Mouse (Mus musculus) hindbrain, embryonic 11.5 days (tissue): Measurements from ENCODE around the gene Marc1. TPM values are rescaled to one million over a fixed set of nuclear protein-coding genes. Genes with fewer than 3 reads are reported as not detected.

Experiments used
- ATAC-seq: fragments of 200-750 bp; cut with Nextera tagmentation; 2 replicates; pipeline ENCODE4 v1.8.0; 2017; ENCODE audit warnings: mild to moderate bottlenecking, moderate TSS enrichment, moderate library complexity; ENCODE audit not compliant: low FRiP score
- DNase-seq: peaks from one replicate; pipeline ENCODE4 v3.0.0-alpha.2; 2015; ENCODE audit warnings: low spot score
- H3K27ac ChIP-seq: fragments of 300-500 bp; sonication (generic); 2 replicates; pipeline ENCODE4 v1.5.1; 2014; ENCODE audit warnings: mild to moderate bottlenecking, low read depth, low read length
- H3K27me3 ChIP-seq: fragments of 300-500 bp; sonication (generic); 2 replicates; pipeline ENCODE4 v1.6.1; 2014; ENCODE audit warnings: mild to moderate bottlenecking, low read length, moderate library complexity, mixed read lengths; ENCODE audit not compliant: control insufficient read depth, insufficient read depth
- H3K36me3 ChIP-seq: fragments of 300-500 bp; sonication (generic); 2 replicates; pipeline ENCODE4 v1.6.1; 2014; ENCODE audit warnings: mild to moderate bottlenecking, low read length, moderate library complexity, mixed read lengths; ENCODE audit not compliant: control insufficient read depth, insufficient read depth
- H3K4me1 ChIP-seq: fragments of 300-500 bp; sonication (generic); replicated peaks from 2 replicates; pipeline ENCODE4 v1.6.1; 2014; ENCODE audit warnings: low read length, mixed read lengths; ENCODE audit not compliant: control insufficient read depth, insufficient read depth
- H3K4me2 ChIP-seq: fragments of 300-500 bp; sonication (generic); replicated peaks from 2 replicates; pipeline ENCODE4 v1.6.1; 2014; ENCODE audit warnings: mild to moderate bottlenecking, low read depth, low read length
- H3K4me3 ChIP-seq: fragments of 300-500 bp; sonication (generic); 2 replicates; pipeline ENCODE4 v1.5.1; 2014; ENCODE audit warnings: low read depth, low read length
- H3K9ac ChIP-seq: fragments of 300-500 bp; sonication (generic); 2 replicates; pipeline ENCODE4 v1.6.1; 2014; ENCODE audit warnings: low read depth, low read length
- H3K9me3 ChIP-seq: fragments of 300-500 bp; sonication (generic); 2 replicates; pipeline ENCODE4 v1.6.1; 2016; ENCODE audit warnings: low read length; ENCODE audit not compliant: control insufficient read depth
- WGBS: fragments of 180-500 bp; shearing (Covaris S2); extraction: QIAGEN DNeasy Blood & Tissue Kit; methylation state at CpG from one replicate; pipeline ENCODE4 v1.1.7; 2014; 5-methylcytosine and 5-hydroxymethylcytosine counted together
- polyA plus RNA-seq: library from polyadenylated mRNA; unstranded; fragments of >200 nt; fragmentation: Nextera tagmentation; extraction: Ambion mirVana; gene quantifications from 2 replicates; pipeline ENCODE4 v1.2.1, GENCODE M21; 2014

The Marc1 gene
- polyA plus RNA-seq, 1 experiment from 2014 or later = 0.26 TPM

DNA sequence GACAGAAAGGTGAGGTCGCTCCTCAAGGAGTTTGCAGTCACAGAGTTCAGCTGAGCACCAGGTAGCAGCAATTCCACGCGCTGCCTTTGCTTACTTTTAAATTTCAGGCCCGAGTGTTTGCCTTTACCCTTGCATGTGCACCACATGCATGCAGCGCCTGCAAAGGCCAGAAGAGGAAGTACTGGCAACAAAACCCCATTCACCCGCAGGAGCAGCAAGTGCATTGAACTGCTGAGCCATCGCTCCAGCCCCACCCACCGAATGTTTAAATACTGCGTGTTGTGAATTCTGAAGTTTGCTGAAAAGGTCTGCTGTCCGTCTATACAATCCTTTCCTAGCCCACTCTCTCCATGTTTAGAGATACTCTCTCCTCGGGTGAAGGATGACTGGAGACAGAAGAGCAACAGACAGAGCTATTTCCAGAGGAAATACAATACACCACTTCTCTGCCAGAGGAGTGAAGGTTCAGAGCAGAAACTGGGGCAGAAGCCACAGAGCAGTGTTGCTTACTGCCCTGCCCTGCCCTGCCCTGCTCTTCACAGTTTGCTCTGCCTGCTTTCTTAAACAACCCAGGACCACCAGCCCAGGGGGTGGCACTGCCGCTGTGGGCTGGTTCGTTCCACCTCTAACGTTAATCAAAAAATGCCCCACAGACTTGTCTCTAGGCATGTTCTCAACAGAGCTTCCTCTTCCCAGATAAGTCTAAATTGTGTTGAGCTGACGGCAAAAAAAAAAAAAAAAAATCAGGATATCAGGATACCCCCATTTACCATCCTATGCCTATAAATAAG is 3.3 kb downstream of the Marc1 start:
- no peaks in the 10 kb centered on the region for H3K36me3 ChIP-seq
- 72% methylated on average over 15 of the region's 15 CpGs for WGBS
- DNase-seq = peak; percentile 7
- H3K4me3 ChIP-seq = no peak overlapping the region
- no peaks in the 10 kb centered on the region for H3K9me3 ChIP-seq
- no peak for ATAC-seq
- peaks cover 3% of the 10 kb centered on the region; the same call in 1 of the 2 replicates for H3K4me1 ChIP-seq
- H3K27me3 ChIP-seq = peaks cover 8% of the 10 kb centered on the region
- H3K27ac ChIP-seq = no peak overlapping the region
- H3K9ac ChIP-seq = no peak overlapping the region
- no peak overlapping the region for H3K4me2 ChIP-seq

DNA sequence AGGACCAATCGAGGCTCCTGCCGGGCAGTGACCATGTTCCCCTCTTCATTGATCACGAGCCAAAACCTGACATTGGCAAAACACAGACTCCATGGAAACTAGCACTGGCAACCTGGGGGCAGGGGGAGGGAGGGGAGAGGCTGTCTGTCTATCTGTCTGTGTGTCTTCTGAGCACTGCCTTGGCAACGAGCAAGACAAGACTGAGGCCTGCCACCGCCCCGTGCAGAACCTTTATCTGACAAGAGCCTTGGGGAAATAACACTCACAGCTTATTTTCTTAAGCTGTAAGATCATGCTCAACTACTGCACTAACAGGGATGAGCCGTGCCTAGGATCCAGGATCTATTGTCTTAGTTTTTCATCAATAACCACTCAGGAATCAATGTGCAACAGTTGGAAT is 4.0 kb downstream of the Marc1 start:
- 77% methylated on average over 7 of the region's 7 CpGs for WGBS
- Histone ChIP-seq H3K27ac (no peak overlapping the region), H3K4me1 (peaks cover 3% of the 10 kb centered on the region; the same call in 1 of the 2 replicates), H3K4me2 (no peak overlapping the region), H3K4me3 (no peak overlapping the region), H3K9me3 (no peaks in the 10 kb centered on the region), H3K36me3 (no peaks in the 10 kb centered on the region), H3K27me3 (peaks cover 8% of the 10 kb centered on the region), H3K9ac (no peak overlapping the region)
- ATAC-seq = no peak
- DNase-seq = no peak

DNA sequence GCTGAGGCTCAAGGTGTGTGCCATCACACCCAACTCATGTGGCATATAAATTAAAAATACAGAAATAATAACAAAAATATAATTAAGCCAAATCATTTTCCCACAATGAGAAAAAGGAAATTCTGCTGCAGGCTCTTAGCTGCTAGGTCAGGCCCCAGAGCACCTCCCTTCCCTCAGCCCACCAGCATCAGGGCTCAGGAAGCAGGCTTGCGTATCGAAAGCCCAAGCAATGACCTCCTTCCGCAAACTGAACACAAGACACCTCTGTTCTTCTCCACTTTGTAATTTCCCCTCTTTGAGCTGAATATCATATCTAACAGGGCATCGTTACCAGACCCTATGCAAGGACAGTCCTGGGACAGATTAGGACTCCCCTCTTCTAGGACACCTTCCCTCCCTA is 5.4 kb downstream of the Marc1 start:
- Histone ChIP-seq H3K9ac (no peak overlapping the region), H3K36me3 (no peaks in the 10 kb centered on the region), H3K27ac (no peak overlapping the region), H3K4me3 (no peak overlapping the region), H3K4me2 (no peak overlapping the region), H3K9me3 (no peaks in the 10 kb centered on the region), H3K27me3 (peaks cover 4% of the 10 kb centered on the region), H3K4me1 (no peaks in the 10 kb centered on the region)
- DNase-seq = no peak
- ATAC-seq = no peak
- whole genome bisulfite sequencing = 93% methylated on average over 4 of the region's 4 CpGs

DNA sequence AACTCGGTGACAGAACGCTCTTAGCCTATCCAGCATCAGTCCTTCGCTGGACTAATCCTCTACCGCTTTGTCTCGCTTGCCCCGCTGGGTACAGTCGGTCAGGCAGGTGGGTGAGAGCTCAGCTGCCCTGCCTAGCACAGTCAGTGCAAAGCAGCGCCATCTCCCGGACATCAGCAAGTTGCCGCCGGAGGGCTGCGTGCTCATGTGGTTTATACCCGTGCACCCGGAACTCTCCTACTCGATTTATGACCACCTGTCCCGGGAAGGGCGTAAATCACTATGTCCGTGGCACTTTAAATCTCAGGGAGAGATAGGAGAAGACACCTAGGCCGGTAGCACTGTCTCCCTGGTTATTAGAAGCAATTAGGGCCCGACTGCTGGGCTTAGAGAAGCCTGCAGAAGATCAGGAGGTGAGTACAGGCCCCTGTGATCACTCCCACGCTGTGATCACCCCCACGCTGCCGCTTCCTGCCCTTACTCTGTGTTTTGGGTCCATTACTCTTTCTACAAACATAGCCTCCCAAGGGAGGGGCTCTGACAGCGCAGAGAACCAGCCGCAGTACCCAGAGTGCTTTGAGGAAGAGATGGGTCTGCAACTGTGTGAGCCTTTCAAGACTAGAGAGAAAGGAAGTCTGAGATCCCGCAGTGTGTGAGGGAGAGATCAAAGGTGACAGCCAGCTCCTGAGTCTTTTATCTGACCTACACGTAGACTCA is 17.8 kb downstream of the Marc1 start:
- Histone ChIP-seq H3K9me3 (no peaks in the 10 kb centered on the region), H3K36me3 (no peaks in the 10 kb centered on the region), H3K27ac (no peak overlapping the region), H3K4me3 (no peak overlapping the region), H3K4me1 (peaks cover 3% of the 10 kb centered on the region; the same call in 1 of the 2 replicates), H3K9ac (no peak overlapping the region), H3K27me3 (no peaks in the 10 kb centered on the region), H3K4me2 (no peak overlapping the region)
- WGBS = 21% methylated on average over 27 of the region's 27 CpGs
- 0 out of 2 replicates have a peak, but pooled peaks have one; percentile 56 for ATAC-seq
- peak; percentile 64 for DNase-seq

DNA sequence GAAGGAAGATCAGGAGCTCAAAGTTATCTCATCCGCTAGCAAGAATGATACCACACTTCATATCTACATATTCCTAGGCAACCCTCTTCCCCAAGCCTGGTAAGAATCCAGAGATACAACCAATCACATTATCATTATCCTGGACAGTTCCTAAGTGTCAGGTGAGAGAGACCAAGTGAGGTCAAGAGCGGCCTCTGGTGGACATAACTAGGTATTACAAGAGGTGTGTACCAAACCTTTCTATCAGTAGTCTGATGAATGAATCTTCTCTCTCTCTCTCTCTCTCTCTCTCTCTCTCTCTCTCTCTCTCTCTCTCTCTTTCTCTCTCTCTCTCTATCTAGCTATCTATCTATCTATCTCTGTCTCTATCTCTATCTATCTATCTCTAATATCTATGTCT is 20.0 kb downstream of the Marc1 start:
- ATAC-seq = no peak
- WGBS = 13% methylated on average over 2 of the region's 2 CpGs
- DNase-seq = peak; percentile 70

DNA sequence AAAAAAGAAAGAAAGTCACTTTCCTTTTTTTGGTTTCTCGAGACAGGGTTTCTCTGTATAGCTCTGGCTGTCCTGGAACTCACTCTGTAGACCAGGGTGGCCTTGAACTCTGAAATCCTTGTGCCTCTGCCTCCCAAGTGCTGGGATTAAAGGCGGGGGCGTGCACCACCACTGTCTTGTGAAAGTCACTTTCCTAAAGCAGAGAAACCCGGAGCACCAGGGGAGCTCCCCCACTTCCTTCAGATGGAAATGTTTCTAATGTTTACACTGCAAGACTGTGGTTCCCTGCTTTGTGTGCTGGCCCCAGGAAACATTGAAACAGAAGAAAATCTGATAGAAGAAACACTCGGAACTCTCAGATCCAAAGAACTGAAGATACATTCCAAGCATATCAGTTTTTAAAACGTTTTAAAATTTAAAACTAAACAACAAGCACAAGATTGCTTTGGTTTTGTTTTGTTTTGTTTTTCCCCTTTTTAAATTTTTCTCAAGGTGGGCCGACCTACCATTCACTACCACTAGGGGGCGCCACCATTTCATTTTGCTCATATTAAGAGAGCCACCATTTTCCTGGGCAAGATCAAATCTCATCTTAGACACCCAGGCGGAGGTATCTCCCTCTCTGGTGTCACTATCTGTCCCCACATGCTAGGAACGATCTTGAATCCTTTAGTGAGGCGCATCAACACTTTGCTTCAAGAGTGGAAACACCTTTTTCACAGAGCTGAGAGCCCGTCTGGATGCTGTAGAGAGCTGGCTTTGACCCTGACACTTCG is 24.5 kb downstream of the Marc1 start:
- Histone ChIP-seq H3K27me3 (no peaks in the 10 kb centered on the region), H3K9ac (no peak overlapping the region), H3K36me3 (no peaks in the 10 kb centered on the region), H3K4me2 (no peak overlapping the region), H3K27ac (no peak overlapping the region), H3K4me3 (no peak overlapping the region), H3K4me1 (no peaks in the 10 kb centered on the region), H3K9me3 (no peaks in the 10 kb centered on the region)
- 68% methylated on average over 13 of the region's 13 CpGs for WGBS
- ATAC-seq = no peak
- DNase-seq = no peak

More for the DNA sequence above, 20.0 kb downstream of the Marc1 start:
- no peak overlapping the region for H3K4me3 ChIP-seq
- no peak overlapping the region for H3K27ac ChIP-seq
- no peak overlapping the region for H3K4me2 ChIP-seq
- H3K36me3 ChIP-seq = no peaks in the 10 kb centered on the region
- no peak overlapping the region for H3K9ac ChIP-seq
- H3K27me3 ChIP-seq = no peaks in the 10 kb centered on the region
- H3K9me3 ChIP-seq = no peaks in the 10 kb centered on the region
- H3K4me1 ChIP-seq = peaks cover 3% of the 10 kb centered on the region; the same call in 1 of the 2 replicates

DNA sequence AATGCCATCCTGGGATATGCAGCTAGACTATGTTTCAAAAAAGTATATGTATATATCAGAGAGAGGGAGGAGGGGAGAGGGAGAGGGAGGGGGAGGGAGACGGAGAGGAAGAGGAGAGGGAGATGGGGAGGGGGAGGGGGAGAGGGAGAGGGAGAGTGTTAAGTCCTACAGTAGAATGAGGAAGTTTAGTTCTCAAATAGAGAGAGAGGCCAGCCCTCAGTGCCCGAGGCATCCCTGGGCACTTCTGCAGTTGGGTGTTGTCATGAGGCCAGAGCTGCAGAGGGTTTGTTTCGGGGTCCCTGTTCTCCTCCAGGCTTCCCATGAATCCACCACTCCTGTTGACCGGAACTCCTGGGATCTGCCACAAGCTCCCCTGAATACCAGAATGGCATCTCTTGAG is 27.5 kb downstream of the Marc1 start:
- H3K36me3 ChIP-seq = no peaks in the 10 kb centered on the region
- H3K9me3 ChIP-seq = no peaks in the 10 kb centered on the region
- H3K4me2 ChIP-seq = no peak overlapping the region
- H3K27me3 ChIP-seq = no peaks in the 10 kb centered on the region
- no peak overlapping the region for H3K27ac ChIP-seq
- DNase-seq (no peak), ATAC-seq (no peak)
- H3K9ac ChIP-seq = no peak overlapping the region
- no peak overlapping the region for H3K4me3 ChIP-seq
- H3K4me1 ChIP-seq = no peaks in the 10 kb centered on the region
- WGBS = 77% methylated on average over 4 of the region's 4 CpGs

DNA sequence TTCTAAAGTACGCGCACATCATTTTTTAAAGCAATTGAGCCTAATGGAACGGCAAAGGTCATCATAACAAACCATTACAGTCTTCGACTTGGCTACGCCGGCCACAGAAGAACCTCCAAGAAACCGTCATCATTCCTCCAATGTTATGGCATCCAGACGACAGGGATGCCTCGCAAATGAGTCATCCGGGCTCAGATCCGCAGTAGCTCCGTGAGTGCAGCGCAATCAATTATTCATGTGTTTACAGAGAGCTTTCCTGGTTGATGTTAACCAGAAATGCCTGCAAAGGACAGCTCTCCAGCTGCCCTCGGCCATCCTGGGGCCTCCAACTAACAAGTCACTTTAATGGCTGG is 29.0 kb downstream of the Marc1 start:
- H3K9ac ChIP-seq = no peak overlapping the region
- no peak overlapping the region for H3K4me2 ChIP-seq
- H3K4me3 ChIP-seq = no peak overlapping the region
- no peak for DNase-seq
- H3K36me3 ChIP-seq = no peaks in the 10 kb centered on the region
- no peaks in the 10 kb centered on the region for H3K4me1 ChIP-seq
- ATAC-seq = no peak
- WGBS = 85% methylated on average over 14 of the region's 14 CpGs
- H3K9me3 ChIP-seq = no peaks in the 10 kb centered on the region
- no peak overlapping the region for H3K27ac ChIP-seq
- no peaks in the 10 kb centered on the region for H3K27me3 ChIP-seq
